Mouse (Mus musculus): ENCODE data around the gene Mpi.

Mpi gene

DNA sequence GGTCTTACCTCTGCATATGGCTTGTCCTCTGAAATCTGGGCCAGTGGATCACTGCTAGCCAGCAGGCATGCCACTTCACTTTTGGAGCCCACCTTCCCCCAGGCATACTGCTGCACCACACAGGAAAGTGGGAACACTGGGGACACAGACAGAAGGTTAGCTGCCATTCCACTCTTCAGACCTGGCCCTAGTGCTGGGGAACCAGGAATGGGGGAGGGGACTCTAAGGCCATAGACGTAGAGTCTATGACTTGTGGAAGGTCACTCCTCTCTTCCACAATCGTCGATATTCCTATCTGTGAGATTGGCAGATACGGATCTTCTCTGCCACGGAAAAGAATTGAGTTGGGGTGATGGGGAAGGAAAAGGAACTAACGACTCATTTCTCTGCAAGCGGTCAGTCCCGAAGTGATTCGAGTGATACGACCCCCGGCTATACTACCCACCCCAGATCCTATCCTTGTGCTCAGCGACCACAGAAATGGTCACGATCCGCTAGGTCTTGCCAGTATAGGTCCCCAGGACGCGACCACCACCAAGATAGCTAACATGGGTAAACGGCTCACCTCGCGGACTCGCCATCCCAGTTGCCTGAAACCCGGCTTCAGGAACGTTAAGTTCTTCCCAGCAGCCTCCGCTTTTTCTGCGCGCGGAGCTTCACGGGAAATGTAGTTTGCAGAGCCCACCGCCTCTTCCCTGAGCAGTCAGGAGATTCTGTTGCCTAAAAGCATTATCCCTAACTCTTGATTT, at the start of gene Mpi:
Gene Mpi (minus strand): TSS at position 625 of the 749 bp plus-strand sequence.
- no peak for DNase-seq (ENCODE audit: low read depth)

DNA sequence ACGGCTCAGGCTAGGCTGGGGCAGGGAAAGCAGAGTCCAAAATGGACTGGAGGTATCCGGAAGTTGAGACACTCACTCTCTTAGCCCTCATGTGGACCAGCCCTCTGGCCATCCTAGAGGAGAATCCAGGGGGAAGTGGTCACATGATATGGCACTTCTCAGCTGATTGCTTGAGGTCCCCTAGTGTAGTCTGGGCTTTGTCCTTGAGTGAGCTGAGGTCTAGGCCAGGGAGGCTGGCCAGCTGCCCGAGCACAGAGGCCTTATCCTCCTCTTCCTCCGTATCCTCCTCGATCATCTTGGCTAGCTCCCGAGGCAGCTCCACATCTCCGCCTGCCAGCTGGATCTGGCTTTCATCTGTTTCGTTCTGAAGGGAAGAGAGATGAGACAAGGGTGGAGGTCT, 49.5 kb upstream of the Mpi start:
- no peak for DNase-seq (ENCODE audit: low read depth)

DNA sequence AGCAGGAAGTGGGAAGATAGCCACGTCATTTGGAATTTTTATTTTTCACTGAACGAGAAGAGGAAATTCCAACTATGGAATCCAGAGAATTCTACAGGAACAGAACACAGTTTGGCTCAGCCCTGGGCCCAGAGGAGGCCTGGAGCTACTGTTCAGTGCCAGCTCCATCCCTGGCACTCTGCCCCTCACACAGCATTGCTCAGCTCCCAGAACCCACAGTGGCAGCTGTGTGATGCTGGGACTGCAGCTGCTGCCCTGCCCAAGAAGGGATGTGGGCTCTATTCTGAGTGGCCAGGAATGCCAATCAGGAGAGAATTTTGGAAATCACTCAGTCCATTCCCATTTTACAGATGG, 48.8 kb upstream of the Mpi start:
- DNase-seq (ENCODE audit: low read depth), result no peak

DNA sequence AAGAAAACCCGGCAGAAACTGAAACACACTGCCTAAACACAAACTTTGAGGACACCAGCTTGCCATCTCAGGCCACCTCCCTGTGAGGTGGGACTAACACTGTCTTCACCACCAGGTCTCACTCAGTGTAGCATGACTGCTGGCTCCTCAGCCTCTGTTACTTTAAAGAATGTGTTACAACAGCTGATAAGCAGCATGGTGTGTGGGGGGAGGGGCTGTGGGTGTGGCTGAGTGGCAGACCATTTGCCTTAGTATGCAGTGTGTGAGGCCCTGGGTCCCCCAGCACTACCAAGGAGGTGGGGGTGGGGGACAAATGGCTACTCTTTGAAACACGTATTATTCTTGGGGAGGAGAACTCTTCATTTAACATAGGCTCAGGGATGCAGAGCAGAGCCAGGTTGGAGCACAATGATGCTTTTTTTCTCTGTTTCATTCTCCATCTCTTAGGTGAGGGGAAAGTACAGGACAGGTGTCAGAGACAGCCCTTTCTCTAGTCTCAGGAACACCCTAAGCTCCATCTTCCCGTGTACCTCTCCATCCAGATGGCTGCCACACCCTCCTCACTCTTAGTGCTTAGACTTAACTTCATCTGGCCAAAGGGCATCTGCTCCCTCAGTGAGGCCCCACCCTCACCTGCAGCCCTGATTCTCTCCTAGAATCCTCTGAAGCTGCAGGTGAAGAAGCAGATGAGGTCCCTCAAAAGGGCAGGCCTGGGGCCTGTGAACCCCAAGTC, 48.2 kb upstream of the Mpi start:
- peak; percentile 49 for DNase-seq (ENCODE audit: low read depth)

DNA sequence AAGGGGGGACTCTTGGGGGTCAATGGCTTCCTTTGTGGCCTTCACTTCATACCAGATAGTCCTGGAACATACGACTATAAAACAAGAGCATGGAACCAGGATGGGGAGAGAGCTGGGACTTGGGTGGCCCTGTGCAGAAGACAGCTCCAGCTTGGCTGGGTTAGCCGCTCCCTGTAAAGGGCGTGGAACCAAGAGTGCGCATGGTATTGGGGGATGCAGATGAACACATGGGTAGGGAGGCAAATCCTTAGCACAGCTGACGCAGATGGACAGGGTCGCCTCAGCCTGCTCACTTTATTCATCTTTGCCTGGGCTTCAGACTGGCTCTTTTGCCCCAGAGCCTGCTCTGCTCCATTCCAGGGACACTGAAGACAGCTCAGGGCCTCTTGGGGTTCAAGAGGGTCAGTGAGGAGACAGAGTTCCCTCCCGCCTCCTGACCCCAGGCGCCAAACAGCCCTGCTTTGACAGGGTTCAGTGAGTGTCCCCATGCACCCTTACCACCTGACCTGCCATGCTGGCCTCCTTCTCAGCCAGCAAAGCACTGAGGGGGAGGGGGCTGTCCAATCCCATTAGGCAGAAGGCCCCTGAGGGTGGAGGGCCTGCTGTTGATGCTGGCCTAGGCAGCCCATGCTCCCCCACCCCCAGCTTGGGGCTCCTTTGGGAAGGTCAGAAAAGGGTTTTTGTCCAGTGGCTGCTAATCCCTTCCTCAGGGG, 46.4 kb upstream of the Mpi start:
- DNase-seq (ENCODE audit: low read depth), result no peak

DNA sequence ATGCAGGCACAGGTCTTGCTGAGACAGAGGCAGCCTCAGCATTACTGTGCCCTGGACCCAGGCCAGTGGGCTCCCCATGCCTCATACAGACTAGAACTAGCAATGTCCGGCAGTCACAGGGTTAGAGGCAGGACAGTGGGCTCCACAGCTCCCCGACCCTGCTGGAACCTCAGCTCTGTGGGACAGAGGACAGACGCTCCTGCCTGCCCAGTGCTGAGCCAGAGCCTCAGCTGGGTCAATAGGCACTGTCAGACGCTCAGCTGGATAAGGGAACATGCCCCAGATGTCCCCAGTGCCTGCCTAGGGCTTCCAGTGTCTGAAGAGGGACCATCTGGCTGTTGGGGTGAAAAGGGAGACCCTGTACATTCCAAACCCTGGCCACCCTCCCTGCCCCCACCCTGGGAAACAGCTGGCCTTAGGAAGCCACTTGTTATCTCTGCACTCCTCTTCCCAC, 45.4 kb upstream of the Mpi start:
- no peak for DNase-seq (ENCODE audit: low read depth)

DNA sequence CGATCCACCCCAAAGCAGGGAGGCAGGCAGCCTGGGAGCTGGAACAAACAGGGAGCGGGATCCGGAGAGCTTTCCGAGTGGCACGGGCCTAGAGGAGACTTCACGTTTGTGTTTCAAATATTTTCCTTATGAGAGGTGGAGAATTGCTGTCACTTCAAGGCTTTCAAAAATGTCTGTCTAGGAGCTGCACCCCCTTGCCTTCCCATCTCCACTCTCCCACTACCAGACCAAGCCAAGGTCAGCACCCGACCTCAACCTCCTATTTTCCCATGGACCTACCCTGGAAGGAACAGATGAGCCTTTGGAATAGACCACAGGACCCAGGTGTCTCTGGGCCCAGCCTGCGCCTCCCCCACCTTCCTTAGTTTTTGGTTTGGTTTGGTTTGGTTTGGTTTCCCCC, 44.7 kb upstream of the Mpi start:
- no peak for DNase-seq (ENCODE audit: low read depth)

DNA sequence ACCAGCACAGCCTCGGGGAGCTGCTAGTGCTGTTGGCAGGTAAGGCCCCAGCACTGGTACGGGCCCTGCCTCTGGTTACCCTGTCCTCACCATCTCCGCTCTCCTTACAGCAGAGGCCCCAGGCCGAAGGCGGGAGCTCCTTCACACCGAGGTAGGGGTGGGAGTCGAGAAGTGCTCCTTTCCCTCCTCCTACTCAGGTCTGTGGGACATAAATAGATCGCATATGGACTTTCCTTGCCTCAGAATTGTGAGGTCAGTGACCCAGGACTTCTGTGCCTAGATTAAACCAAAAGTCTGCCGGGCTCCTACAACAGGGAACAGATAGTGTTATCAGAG, 41.6 kb upstream of the Mpi start:
- no peak for DNase-seq (ENCODE audit: low read depth)

DNA sequence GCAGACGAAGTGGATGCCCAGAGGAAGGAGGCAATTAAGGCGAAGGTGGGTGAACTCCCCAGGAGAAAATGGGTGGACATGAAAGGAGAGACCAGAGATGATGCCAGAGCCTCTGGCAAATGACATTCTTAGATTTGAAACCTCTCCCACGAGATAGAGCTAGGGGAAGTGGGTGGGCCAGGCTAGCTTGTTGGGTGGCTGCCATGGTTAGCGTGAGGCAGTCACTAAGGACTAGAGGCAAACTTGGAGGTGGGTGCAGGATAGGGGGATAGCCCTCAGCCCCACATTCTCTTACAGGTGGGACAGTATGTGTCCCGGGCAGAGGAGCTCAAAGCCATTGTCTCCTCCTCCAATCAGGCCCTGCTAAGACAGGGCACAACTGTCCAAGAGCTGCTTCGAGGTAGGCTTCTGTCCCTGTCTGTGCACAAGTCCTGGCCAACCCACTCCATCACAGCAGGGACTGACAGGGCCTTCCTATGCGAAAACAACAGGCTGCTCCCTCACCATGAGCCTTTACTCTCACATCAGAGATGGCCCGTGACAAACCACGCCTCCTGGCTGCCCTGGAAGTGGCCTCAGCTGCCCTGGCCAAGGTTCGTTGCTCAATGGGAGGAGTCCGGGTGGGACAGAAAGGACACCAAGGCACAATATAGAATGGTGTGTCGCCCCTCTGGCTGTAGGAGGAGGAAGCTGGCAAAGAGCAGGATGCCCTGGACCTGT, 41.1 kb upstream of the Mpi start:
- no peak for DNase-seq (ENCODE audit: low read depth)

DNA sequence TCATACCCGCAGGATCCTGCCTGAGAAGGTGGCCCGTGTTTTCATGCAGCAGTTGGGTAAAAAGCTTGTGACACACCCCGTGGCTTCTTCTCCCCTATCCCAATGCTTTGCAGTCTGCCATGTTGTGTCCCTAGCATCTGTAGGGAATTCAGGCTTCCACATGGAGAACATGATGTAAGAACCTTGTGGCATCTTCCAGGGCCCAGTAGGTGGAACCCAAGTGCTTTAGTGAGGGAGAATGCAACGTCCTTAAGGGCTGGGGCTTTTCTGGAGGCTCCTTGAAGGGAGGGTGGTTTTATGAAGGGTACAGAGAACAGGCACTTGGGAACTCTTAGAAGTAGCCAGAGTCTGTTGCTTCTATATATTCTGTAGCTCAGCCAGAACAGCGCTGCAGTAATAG, 38.2 kb upstream of the Mpi start:
- no peak for DNase-seq (ENCODE audit: low read depth)

DNA sequence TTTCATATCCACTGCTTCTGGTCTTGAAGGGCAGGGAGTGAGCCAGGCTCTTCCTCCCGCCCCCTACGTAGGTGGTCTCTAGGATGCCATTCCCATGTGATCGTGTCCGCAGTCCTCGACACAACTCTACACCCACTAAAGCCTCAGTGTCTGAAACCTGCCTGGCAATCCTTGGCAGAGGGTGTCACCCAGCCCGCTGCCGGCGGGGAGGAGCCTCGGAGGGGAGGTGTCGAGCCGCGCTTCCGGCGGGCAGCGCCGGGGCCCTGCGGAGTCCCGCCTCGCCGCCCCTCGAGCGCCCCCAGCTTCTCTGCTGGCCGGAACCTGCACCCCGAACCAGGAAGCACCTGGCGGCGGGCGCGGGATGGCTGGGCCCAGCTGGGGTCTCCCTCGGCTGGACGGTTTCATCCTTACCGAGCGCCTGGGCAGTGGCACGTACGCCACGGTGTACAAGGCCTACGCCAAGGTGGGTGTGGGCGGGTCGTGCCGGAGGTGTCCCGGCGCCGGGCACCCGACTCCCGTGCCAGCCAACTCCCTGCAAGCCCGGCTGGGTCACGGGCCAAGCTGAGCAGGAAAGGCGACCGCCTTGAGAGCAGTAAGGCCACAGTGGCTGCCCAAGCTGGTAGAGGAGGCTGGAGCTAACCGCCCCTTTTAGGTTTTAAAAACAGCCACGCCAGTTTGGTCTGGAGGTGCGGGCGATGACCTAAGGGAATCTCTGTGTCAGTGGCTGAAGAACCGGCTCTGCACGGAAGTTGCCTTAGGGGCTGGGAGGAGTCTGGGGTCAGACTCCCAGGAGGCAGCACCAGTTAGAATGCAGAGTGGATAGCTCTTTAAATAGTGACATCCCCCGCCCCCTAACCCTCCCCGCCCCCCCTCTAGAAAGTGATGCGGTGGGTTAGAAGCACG, 36.9 kb upstream of the Mpi start, which contains the start of gene Ulk3:
Gene Ulk3 (plus strand): TSS at position 229 of the 903 bp plus-strand sequence.
- DNase-seq (ENCODE audit: low read depth), result peak; percentile 57

DNA sequence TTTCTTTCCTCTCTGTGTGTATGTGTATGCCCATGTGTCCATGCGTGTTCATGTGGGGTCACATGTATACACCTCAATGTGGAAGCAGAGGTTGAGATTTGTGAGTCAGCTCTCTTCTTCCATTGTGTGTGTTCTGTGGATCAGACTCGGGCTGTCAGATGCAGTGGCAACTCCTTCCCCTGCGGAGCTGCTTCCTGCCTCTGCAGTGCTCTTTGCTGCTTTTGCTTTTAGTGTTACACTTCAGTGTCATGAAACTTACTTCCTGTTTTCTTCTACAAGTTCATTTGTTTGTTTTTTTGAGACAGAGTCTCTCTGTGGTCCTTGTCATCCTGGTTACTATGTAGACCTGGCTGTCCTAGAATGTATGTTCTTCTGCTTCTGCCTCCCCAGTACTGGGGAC, 32.4 kb upstream of the Mpi start:
- DNase-seq (ENCODE audit: low read depth), result no peak

DNA sequence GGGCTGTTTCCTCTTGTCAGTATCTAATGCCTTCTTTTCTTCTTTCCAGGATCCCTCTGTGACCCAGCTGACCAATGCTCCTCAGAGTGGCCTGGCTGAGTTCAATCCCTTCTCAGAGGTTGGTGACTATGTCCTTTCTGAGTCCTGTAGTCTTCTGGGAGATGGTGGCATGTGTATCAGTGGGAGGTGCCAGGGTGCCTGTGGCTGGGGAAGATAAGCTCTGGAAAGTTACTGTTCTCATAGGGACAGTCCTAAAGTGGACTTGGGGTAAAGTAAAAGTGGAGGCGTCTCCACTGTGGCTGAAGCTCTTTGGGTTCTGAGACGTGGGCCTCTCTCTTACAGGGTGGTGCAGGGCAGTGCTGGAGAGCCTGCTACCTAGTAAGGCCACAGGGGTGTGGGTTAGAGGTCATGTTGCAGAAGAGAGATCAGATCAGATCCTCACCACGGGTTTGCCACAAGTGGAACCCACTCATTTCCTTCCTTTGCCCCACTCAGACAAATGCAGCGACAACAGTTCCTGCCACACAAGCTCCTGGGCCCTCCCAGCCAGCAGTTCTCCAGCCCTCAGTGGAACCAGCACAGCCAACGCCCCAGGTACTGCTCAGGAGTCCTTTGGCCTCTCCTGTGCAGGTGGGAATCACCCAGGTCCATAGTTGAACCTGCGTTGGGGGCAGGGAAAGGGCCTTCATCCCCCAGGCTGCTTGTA, 24.7 kb upstream of the Mpi start:
- peak; percentile 40 for DNase-seq (ENCODE audit: low read depth)

DNA sequence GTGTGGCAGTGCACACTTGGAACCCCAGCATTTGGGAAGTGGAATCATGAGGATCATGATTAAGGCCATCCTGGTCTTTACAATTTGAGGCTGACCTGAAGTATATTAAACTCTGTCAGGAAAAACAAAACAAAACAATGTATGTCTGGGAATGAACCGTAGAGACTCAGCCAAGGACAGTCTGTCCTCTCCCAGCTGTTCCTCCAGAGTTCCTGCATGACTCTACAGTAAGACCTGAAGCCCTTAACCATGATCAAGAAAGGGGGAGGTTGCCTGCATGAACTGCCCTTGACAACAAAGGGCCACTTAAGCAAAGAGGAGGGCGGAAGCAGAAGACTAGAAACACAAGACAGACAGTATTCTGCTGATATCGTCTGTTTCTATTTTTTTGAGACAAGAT, 23.0 kb upstream of the Mpi start:
- DNase-seq (ENCODE audit: low read depth), result no peak

DNA sequence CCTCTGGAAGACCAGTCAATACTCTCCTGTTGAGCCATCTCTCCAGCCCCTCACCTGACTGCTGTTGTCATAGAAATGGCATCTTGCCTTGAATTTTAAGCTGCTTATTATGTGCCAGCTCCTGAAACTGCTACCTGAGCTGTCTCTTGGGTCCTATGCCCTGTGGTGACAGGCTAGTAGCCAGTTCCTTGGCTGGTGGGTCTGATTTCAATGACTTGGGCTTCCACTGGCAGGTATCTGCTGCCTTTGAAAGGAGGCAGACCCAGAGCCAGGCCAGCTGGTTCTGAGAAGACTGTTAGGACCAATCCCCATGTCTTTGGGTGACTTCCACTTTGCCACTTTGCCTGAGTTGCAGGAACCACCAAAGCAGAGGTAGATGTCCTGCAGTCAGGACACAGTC, 21.8 kb upstream of the Mpi start:
- no peak for DNase-seq (ENCODE audit: low read depth)

DNA sequence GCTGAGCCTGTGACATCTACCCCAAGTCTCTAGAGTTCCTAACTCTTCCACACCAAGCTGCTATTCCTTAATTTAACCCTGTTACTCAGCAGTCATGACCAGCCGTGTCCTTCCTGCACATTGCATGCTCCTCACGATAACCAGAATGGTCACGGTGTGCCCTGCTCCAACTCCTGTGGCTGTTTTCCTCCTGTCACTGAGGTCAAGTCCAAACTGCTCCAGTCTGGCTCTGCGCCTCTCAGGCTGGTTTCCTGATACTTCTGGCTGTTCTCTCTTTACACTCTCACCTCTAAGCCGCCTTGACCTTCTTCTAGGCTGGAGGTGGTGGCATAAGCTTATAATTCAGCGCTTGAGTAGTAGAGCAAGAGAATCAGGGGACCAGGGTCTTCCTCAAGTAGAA, 15.9 kb upstream of the Mpi start:
- no peak for DNase-seq (ENCODE audit: low read depth)

DNA sequence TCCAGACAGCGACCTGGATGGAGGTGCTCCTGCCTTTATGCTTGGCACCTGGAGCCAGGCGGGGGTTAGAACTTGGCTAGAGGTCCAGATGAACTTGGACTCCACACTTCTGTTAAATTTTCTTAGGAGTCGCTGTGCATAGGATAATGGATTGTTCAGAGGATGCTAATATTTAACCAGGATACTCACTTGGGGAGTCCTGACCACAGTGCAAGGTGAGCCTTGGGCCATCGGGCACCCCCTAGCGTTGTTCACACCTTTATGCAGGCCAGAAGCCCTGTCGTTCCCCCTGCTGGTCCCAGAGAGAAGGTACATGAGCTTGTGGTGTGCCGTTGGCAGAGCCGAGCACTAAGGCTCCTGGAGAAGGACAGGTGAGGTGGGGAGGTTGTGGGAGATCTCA, 14.3 kb upstream of the Mpi start:
- DNase-seq (ENCODE audit: low read depth), result no peak

DNA sequence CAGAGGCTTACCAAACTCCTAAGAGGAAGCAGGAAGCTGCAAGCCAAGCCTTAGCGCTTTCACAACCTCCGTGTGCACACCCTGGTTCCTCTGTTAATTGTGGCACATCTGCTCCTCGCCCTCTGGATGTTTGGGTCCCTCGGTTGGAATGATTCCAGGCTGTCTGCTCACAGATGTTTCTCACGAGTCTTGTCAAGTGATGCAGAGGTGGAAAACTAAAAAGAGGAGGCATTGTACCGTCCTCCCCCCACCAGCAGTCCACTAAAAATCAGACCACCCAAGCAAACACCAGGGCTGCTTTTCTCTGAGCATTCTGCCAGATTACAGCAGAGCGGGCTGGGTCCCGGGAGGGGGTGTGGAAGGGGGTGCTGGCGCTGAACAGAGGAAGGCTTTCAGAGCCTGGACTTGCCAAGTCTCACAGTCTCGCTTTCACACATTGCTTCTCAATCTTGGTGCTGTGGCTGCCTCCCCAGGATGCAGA, 13.2 kb upstream of the Mpi start:
- DNase-seq (ENCODE audit: low read depth), result no peak

DNA sequence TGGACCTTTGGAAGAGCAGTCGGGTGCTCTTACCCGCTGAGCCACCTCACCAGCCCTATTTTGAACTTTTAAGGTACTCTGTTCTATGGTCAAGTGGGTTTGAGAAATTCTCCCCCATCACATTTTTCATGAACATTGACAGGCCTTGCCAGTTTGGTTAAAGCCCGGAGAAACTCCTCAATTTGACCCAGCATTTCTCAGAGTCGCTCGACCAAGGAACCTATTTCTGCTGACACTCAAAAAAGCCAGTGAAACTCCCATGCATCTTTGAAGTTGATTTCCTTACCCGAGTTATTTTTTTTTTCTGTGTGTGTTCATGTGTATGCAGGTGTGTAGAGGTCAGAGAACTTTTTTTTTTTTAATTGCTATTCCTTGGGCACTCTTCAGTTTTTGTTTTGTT, 12.0 kb upstream of the Mpi start:
- no peak for DNase-seq (ENCODE audit: low read depth)

DNA sequence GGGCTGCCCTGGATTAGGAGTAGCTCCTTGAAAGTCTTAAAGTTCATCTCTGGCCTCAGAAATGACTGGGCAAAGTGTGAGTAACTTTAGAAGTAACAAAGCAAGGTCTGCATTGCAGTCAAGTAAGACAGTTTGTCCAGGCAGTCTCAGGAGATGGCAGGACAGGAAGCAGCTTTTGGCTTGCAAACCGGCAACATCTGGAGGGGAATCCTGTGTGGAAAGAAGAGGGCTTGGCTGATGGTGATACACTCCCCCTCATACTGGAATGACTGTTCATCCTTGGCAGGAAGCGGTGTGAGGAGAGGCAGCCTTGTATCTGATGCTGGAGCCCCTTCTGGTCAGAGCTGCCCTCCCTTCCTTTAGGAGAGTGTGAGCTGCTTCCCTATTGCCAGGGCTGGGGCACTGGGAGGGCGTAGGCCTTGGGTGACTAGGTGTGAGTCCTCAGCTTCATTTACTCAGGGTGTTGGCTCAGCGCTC, 10.4 kb upstream of the Mpi start:
- no peak for DNase-seq (ENCODE audit: low read depth)

DNA sequence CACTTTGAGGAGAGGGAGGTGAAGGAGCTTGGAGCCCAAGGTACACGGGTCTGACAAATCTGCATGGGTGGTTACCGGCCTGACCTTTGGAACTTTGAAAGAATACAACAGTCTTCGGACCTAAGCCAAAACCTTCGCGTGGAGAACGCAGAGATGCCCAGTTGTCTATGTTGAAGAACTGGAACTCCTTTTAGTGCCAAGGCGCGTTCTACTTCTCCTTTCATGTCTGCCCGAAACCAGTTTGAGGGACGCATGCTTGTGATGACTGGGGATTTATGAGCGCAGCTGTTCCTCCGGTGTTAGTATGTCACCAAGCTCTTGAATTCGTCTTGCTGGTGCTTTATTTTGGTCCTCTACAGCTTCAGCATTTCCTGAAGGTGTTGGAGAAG, 9.1 kb upstream of the Mpi start:
- no peak for DNase-seq (ENCODE audit: low read depth)
